Mouse (Mus musculus) NIH3T3 (cell line): ENCODE measurements around the gene Rpl9.

Experiments
- DNase-seq: peaks from one replicate; pipeline ENCODE4 v3.0.0-alpha.2; 2012; ENCODE audit warnings: low read depth

Rpl9 gene

DNA sequence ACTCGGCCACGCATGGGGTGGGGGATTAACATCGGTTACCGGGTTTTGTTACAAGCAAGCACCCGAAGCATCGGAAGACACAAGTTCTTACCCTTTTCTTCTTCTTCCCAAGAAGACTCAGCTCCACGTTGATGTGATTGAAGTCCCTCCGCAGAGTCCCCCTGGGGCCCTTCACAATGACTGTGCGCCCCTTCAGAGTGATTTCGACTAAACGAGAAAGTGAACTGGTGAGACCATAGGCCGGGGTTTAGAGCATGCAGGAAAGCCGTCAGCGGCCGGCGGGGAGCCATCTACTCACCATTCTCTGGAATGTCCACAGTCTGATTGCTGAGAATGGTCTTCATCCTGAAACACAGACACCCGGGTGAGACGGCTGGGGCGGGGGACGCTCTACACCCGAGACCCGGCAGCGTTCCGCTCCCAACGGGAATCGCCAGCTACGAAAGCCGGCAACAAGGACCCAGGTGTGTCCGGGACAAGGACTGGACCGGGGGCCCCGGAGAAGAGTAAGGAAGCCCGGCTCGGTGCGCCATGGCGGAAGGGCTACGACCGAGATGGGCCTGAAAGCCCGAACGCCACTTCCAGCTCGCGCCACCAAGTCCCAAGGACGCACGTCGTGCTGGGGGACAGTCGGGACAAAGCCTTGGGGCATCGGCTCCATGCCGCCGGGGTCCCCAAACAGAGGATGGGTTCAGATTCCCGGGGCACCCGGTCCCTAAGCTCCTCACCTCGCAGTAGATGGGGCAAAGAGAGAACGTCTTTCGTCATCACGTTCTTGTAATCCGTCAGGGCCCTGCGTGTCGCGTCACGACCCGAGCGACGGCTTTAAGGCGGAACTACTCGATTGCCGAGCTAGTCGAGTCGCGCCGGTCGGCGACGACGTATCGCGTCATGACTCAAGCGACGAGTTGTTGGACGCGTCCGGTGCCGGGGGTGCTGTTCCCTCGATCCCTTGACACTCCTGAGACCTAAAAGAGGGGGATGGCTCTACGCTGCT, at the start of gene Rpl9, which contains the start of gene Lias:
Rpl9 (minus strand) TSS at position 797 of the 997 bp plus-strand sequence.
Lias (plus strand) TSS at position 850 of the 997 bp plus-strand sequence.
- peak; percentile 99 for DNase-seq

- peak; percentile 72 for DNase-seq
Observed at GRCm38 (mm10) chr5:65438041-65438440, 46.8 kb upstream of the Rpl9 start.

DNA sequence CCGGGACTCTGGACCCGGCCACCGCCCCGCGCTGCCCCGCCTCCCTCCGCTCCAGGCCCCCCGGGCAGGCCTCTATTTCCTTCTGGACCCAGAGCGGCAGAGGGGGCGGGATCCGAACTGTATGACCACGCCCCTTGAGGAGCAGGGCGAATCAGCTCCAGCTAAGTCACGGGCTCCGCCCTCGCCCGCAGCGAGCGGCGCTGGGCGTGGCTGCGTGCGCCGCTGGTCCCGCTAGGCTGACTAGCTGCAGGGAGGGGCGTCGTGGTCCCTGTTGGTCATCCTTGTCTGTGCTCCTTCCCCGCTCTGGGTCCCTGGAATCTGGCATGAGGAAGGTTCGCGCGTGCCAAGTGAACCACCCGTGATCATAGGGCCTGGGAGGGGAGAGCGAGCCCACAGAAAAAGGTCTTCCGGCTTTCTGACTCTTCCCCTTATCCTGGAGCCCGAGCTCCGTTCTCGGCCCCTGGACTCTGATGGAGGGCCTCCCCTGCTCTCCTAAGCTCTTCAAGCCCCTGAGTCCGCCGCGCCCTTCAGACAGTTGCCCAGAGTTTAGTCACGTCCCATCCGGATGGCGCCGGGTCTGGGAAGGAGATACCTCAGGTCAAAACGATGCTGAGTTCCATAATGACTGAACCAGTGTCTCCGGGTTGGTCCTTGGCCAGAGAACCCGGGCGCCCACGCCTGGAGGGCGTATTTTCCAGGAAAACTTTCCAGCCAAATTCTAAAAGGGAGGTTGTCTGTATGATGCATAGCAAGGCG, 44.7 kb upstream of the Rpl9 start, which contains the start of gene Ugdh:
Ugdh (minus strand) TSS at position 144 of the 756 bp plus-strand sequence.
- DNase-seq: peak; percentile 99

- DNase-seq: peak; percentile 71
Observed at GRCm38 (mm10) chr5:65435363-65435805, 44.1 kb upstream of the Rpl9 start.

DNA sequence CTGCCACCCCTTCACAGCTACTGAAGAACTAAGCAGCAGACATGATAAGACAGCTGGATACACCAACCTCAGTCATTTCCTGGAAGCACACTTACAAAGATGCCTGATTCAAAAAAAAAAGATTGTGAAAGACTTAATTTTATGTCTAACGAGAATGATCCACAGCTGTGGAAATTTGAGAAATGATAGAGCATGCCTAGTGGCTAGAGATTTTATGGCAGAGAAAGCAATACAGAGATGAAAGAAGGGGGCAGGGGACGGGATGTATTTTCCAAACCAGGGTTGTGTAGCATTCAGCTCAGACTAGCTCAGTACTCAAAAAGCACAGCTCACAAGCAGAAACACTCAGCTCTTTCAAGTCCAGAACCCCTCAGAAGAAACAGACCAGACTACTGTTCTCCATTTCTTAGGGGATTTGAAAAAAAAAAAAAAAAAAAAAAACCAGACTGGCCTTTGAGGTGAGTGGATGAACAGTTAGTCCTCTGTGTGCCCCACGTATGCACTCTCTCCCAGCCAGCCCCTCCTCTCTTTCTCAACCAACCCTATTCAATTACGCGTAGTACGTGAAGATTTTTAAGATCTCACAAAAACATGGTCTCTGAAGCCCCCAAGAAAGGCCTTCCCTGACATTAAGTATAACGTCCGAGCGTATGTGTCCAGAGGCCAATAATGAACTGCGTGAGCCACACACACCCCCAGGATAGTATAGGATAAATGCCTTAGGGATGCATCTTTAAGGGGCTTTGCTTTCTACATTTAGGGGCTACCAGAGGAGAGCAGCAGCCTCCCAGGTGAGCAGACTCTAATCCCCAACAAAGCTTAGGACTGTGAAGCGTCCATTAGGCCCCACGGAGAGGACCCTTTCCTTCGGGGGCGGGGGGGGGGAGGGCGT, 43.5 kb upstream of the Rpl9 start:
- peak; percentile 66 for DNase-seq

DNA sequence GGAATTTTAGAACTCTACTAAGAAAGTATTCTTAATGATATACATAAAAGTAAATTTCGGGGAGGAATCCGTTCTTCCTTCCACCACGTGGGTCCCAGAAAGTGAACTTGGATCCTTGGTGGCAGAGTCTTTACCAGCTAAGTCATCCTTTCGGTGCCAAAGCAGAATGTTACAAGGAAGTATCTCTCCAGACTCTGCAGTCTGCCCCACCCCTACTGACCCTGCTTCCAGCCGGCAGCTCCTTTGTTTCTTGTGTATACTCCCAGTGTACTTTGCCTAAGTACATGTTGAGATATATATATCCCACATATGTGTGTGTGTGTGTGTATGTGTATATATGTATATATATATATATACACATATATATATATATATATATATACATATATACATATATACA, 38.2 kb upstream of the Rpl9 start:
- no peak for DNase-seq

- DNase-seq: peak; percentile 36
Observed at GRCm38 (mm10) chr5:65428321-65428720, 37.1 kb upstream of the Rpl9 start.

DNA sequence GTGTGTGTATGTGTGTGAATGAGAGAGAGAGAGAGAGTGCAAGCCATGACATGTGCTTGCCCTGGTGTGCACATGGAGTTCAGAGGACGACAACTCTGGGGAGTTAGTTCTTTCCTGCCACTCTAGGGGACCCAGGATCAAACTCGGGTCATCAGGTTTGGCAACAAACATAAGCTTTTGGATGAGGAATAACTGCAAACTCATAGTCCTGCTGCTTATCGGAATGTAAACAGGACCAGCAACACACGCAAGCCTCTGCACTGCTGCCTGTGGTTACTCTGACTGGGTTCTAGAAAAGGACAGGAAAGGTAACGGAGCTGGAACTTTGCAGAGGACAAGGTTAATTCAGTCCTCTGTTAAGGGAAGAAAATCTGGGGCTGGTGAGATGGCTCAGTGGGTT, 34.0 kb upstream of the Rpl9 start:
- no peak for DNase-seq

DNA sequence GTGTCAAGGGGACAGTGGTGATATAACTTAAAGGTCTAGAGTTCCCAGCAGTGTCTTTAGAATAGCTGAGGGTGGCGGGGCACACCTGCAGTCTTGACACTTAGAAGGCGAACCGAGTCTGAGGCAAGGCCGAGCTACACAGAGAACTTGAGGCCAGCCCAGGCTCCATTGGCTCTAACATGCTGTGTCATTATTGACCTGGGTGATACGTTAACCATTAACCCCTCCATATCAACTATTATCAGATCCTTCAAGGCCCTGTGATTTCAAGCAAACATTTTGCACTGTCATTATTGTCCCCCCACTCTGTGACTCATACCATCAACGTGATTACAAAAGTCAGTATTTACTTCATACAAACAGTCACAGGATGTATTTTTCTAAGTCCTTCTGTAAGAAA, 33.0 kb upstream of the Rpl9 start:
- no peak for DNase-seq

GRCm38 (mm10) chr5:65422803-65423202, 31.6 kb upstream of the Rpl9 start:
- no peak for DNase-seq

DNA sequence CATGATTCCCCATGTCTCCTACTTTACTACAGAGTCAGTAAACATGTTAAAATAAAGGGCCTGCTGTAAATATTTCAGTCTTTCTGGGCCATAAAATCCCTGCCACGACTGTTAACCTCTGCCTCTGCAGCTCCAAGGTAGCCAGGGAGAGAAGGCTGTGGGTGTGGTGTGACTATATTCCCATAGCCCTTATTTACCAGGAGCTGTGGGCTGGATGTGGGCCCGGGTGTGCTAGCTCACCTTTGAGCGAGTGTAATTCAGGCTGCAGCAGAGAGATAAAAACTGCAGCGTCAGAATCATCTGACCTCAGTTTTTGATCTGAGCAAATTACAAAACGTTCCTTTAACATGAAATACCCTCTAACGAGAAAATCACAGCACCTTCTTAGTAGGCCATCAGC, 29.6 kb upstream of the Rpl9 start:
- no peak for DNase-seq

DNA sequence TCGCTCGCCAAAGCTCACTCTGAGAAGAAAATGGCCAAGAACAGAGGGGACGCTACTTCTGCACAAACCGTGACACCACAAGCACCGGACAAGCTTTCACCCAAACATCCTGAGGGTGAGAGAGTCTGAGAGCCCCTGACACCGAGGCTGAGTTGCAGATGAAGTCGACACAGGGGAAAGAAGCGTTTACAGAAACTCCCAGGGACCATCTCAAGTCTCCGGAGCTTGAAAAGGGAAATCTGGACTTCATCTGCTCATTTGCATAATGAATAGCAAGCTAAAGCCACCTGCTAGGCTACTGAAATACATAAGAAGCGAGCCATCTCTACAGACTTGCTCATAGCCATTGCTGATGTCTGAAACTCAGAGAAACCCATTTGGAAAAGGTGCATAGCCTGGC, 27.9 kb upstream of the Rpl9 start:
- DNase-seq: no peak

DNA sequence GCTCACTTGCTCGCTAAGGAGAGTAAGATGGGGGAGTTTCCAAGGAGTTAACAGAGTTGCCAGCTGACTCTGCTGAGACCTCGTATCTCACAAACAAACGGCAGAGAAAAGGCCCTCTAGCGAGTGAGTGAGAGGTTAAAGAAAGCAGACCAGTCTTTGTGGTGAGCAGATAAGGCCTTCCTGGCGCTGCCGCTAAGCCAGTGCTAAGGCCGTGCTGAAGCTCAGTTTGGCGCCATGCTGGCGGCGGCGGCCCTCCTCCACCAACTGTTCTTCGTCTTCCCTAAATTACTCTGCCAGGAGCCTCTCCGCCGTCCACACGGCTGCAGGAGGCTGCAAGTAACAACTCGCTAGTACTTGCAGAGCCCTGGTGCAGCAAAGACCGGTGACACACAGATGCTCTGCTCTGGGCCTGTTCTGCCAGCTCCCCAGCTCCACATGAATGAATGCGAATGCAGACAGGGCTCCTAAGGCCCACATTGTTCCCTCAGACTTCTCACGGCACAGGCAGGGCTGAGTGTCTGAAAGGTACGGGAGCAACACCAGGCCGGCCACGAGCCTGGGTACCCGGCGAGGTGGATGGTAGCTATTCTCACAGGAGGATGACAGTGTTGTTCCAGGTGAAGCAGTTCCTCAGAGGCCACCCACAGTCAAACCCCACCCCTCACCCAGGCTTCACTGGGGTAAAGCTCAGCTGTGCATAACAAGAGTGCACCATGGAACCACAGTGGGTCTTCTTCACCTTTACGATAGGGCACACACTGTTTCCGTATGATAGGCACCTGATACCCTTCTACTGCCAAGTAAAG, 24.6 kb upstream of the Rpl9 start:
- DNase-seq: no peak

GRCm38 (mm10) chr5:65407989-65408388, 16.7 kb upstream of the Rpl9 start:
- no peak for DNase-seq

GRCm38 (mm10) chr5:65401251-65401994, 10.2 kb upstream of the Rpl9 start:
- DNase-seq: peak; percentile 94

GRCm38 (mm10) chr5:65394425-65394824, 3.2 kb upstream of the Rpl9 start:
- no peak for DNase-seq

DNA sequence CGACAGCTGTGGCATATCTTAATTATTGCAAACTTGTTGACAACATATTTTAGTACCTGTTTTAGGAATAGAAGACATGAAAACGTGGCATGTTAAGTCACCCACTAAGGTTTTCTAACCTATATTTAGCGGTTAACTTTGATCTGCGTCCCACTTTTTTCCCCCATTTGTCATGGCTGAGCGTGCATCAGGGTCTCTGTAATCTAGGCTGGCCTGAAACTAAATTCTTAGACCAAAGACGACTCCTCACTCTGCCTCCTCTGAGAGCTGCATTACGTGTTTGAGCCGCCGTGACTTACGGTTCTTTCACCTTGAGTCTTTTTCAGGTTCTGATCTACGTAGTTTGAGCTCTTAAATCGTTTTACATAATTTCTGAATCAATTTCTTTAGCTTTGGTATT, 509 bp upstream of the Rpl9 start:
- peak; percentile 48 for DNase-seq

- DNase-seq: peak; percentile 11
Observed at GRCm38 (mm10) chr5:65387008-65387867, 4.0 kb downstream of the Rpl9 start.

- DNase-seq: no peak
Observed at GRCm38 (mm10) chr5:65385704-65386103, 5.5 kb downstream of the Rpl9 start.
